Mouse (Mus musculus): ENCODE data around the gene Btbd6.

GRCm38 (mm10) chr12:113027495-113027894 is 51.2 kb downstream of the Btbd6 start:
- TF ChIP-seq POLR2A (IDR thresholded peaks at IDR 0.05; ENCODE audit: borderline replicate concordance, insufficient read depth, low read length) (no peak), CTCF (IDR thresholded peaks at IDR 0.05; ENCODE audit: borderline replicate concordance, insufficient read depth, low read depth, low read length) (no peak)

All from cerebellum, adult 2 months (tissue).